Mouse (Mus musculus): ENCODE measurements around the gene Slc13a2.

GRCm38 (mm10) chr11:78454276-78454675 is 32.3 kb upstream of the Slc13a2 start:
- no peak for TF ChIP-seq CTCF (IDR thresholded peaks at IDR 0.05; ENCODE audit: control insufficient read depth, insufficient read depth, insufficient replicate concordance, low read depth, low read length)
- no peak for TF ChIP-seq POLR2A (IDR thresholded peaks at IDR 0.05; ENCODE audit: control insufficient read depth, low read depth, low read length)

All from testis, adult 2 months (tissue).